In genomic region chr17:14481746-14482145, GRCm38 (mm10) we compare ENCODE assay signal across 34 mouse cellular contexts.
"Had no signal": no experiment of that assay in that cellular context is flagged by ENCODE, and none has a peak within 500 bp of the region (broad histone marks: within the 10 kb centered on the region; RNA-seq: fewer than 3 reads in every experiment).

No protein-coding gene starts in this region.

- H3K27me3 ChIP-seq: hindbrain, embryonic 12.5 days; hindbrain, embryonic 13.5 days; hindbrain, embryonic 15.5 days; intestine, embryonic 15.5 days had no signal

- H3K4me2 ChIP-seq: heart, embryonic 11.5 days; heart, embryonic 12.5 days; heart, embryonic 13.5 days; heart, embryonic 15.5 days; hindbrain, embryonic 12.5 days; hindbrain, embryonic 13.5 days; hindbrain, embryonic 14.5 days; hindbrain, embryonic 15.5 days; intestine, embryonic 15.5 days had no signal

- DNase-seq: heart, postnatal 10 days; heart, postnatal 14 days; heart, postnatal 36 days; heart, postnatal 4 days; kidney, adult 11 months; kidney, adult 18-20 months; kidney, adult 2 months; kidney, adult 8-10 months; kidney, adult 9 months; kidney, postnatal 10 days; kidney, postnatal 14 days; kidney, postnatal 25 days; kidney, postnatal 36 days; kidney, postnatal 4 days; layer of hippocampus, adult 9-11 months; layer of hippocampus, postnatal 36 days had no signal

- ATAC-seq: hindbrain, embryonic 16.5 days; hindbrain, postnatal 0 days; inflammation-experienced regulatory T-cells, adult 6 months; intestine, embryonic 15.5 days; intestine, embryonic 16.5 days; intestine, postnatal 0 days had no signal

- H3K36me3 ChIP-seq: heart, embryonic 10.5 days; heart, embryonic 12.5 days; heart, embryonic 13.5 days; heart, embryonic 15.5 days; hindbrain, embryonic 10.5 days; hindbrain, embryonic 12.5 days; hindbrain, embryonic 13.5 days; hindbrain, embryonic 15.5 days; intestine, embryonic 15.5 days had no signal

- H3K9ac ChIP-seq: heart, embryonic 12.5 days; heart, embryonic 13.5 days; heart, embryonic 15.5 days; hindbrain, embryonic 12.5 days; hindbrain, embryonic 13.5 days; hindbrain, embryonic 14.5 days; hindbrain, embryonic 15.5 days; intestine, embryonic 15.5 days had no signal

- H3K4me1 ChIP-seq: heart, embryonic 12.5 days; heart, embryonic 15.5 days; hindbrain, embryonic 12.5 days; hindbrain, embryonic 13.5 days; hindbrain, embryonic 15.5 days had no signal

- H3K9me3 ChIP-seq: heart, embryonic 15.5 days; hindbrain, embryonic 12.5 days; hindbrain, embryonic 15.5 days; intestine, embryonic 15.5 days had no signal

- H3K4me3 ChIP-seq: heart, embryonic 10.5 days; heart, embryonic 12.5 days; heart, embryonic 13.5 days; heart, embryonic 15.5 days; hindbrain, embryonic 10.5 days; hindbrain, embryonic 12.5 days; hindbrain, embryonic 13.5 days; hindbrain, embryonic 15.5 days; intestine, embryonic 15.5 days; layer of hippocampus, adult 2 months had no signal

- H3K27ac ChIP-seq: heart, embryonic 10.5 days; heart, embryonic 13.5 days; heart, embryonic 15.5 days; hindbrain, embryonic 10.5 days; hindbrain, embryonic 12.5 days; hindbrain, embryonic 13.5 days; hindbrain, embryonic 14.5 days; hindbrain, embryonic 15.5 days; hindbrain, postnatal 0 days; intestine, embryonic 15.5 days; kidney, postnatal 0 days; layer of hippocampus, adult 2 months had no signal
